Comparison of ENCODE assay signal across 8 mouse cellular contexts in genomic region chr13:69086613-69087012, GRCm38 (mm10).
A peak's percentile ranks its signal among the peaks of the same experiment; 100 is the strongest.
DNase-seq lines count a peak whose midpoint lies in the region; ATAC-seq lines count a peak whose summit lies in the region.

No protein-coding gene starts in this region.

- DNase-seq in 3T3-L1 (ENCODE audit: low read depth, low spot score), result peak; percentile 22
- peak; percentile 17 for DNase-seq in MN1 (ENCODE audit: low spot score)
- peak; percentile 71 for DNase-seq in embryo, embryonic 10 days (ENCODE audit: low spot score)
- peak; percentile 43 to 72 for DNase-seq in layer of hippocampus, adult 8-10 months (ENCODE audit: low spot score in 2 of 2)
- peak; percentile 69 for DNase-seq in lung, postnatal 14 days
- DNase-seq in right cerebral cortex, postnatal 36 days (ENCODE audit: low spot score in 2 of 2), result peak; percentile 28 to 41

- peak; percentile 56 to 71; a peak in 2 of 4 replicates for ATAC-seq in hematopoietic stem cell, adult 5-6 weeks (replicated peaks in 1 of 2; ENCODE audit: insufficient read depth in 1 of 2, low FRiP score in 2 of 2, low TSS enrichment in 1 of 2, low read depth in 1 of 2, poor library complexity in 2 of 2, severe bottlenecking in 2 of 2)
- no peak for ATAC-seq in megakaryocyte, adult 5-6 weeks (ENCODE audit: poor library complexity, severe bottlenecking)

Comparison
In these comparisons a context has a peak if more than half of its experiments do, and no peak if none do; other contexts are left out.
1. DNase-seq: peak in every context shown above with its lines; median percentile 71 in embryo, embryonic 10 days; 69 in lung, postnatal 14 days; 58 in layer of hippocampus, adult 8-10 months; 34 in right cerebral cortex, postnatal 36 days; 22 in 3T3-L1; 17 in MN1.